Mouse (Mus musculus): Measurements from ENCODE around the gene Olfr285.

Olfr285 gene

DNA sequence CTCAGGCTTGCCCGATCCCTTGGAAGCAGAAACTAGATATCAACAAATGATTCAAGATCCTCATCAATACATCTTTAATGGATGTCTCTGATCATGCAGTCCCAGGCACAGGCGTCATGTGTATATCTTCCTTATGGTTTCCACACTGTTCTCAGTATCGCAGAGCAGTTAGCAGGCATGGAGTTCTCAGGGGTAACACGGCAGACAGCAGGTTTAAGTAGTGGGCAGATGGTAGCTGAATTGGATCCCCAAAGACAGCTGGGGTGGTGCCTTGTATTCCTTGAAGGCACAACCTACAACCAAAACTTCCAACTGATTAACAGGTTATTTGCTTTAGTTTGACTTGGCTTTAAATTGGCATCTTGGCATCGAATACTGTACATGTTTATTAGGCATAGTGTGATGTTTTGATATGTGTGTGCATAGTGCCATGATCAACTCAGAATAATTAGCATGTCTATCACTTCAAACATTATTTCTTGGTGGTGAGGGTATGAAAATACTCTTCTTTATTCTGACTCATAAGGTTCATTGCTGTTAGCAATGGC, at the start of gene Olfr285:
Gene Olfr285, minus strand, starts transcription at position 177 of the 548 bp plus-strand sequence.
- DNase-seq = no peak

DNA sequence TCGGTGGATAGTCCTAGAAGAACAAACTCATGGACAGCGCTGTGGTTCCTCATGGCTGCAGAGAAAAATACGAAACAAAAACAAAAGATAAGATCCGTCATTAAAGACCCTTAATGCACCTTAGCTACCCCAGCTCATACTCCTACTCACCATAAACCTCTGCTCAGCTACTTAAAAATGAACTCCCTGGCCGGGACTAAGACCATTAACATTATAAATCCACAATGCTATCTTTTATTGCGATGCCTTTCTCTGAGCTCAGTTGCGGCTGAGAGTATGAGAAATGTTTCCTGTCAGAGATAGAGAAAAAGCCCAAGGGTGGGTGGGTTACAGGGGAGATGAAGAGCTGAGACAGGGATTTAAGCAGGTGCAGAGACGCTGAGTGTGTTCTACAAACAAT, 23.7 kb upstream of the Olfr285 start, which contains the start of gene Olfr284:
Gene Olfr284, minus strand, starts transcription at position 101 of the 400 bp plus-strand sequence.
- DNase-seq = no peak

DNA sequence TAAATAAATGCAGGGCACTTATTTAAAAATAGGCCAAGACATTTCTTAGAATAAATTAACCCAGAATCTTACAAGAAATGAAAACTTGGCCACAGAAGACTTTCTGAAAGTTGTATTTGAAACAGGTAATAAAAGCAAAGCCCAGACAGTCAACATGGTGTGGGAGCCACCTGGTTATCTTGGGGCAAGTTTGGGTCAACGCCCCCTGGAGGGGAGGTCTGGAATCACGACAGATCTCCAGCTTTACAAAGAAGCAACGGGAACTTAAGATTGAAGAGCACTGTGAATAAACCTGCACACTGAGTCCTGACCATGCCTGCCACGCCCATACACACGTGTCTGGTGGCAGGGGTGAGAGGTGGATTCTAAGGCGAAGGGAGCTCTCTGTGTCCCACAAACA, 1.4 kb downstream of the Olfr285 start:
- DNase-seq = no peak

DNA sequence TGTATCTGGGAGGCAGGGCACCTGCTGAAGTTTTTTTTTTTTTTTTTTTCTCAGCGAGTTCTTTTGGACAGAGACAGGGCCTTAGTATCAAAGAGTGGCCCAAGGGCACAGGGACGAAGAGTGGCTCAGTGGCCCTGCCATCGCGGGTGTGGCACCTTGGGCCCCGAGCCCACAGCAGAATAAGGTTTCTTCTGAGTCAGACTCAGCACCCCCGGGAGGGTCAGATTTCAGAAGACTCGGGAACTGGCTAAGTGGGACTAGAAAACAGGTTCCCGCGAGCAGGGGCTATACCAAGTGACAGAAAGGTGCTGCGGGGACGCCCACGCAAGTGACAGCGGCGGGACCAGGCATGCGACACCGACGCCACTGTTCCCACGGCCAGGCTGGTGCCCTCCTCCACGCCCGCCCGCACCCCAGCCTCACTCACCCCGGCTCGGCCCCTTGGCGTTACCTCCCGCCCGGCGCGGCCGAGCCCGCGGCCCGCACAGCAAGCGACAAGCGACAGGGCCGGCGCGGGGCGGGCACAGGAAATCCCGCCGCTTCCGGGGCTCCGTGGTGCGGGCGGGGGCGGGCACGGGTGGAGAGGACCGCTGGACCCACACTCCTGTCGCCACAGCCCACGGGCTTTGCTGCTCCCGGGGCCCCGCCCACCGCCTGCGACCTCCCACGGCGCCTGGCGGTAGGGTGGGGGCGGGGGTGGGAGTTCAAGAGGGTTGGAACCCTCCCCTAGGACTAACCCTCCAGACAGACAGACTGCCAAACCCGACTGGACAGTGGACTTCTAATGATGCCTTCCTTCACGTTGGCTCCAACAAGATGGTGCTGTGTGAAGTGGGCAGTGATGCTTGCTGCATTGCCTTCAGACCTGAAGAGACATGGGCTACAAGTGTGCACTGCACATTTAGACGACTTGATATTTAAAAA, 21.3 kb downstream of the Olfr285 start, which contains the start of gene Zfp641:
Gene Zfp641, minus strand, starts transcription at position 534 of the 924 bp plus-strand sequence.
- DNase-seq = peak; percentile 60

DNA sequence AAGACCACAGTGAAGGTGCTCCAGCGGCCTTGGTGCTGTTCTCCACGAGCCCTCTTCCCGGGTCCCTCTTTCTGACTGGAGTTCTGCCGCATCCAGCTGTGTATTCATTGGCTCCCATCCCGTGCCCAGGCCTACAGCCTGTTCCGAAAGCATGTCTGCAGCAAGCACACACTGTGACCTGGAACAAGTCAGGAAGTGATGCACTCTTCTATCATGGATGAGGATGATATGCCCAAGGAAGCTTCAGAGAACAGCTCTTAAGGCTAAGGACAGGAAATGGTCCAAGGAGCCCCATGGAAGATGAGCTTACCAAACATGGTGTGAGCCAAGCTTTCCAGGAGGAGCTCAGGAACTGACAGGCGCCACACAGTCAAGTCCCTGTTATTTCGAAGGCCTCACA, 23.5 kb downstream of the Olfr285 start:
- no peak for DNase-seq

DNA sequence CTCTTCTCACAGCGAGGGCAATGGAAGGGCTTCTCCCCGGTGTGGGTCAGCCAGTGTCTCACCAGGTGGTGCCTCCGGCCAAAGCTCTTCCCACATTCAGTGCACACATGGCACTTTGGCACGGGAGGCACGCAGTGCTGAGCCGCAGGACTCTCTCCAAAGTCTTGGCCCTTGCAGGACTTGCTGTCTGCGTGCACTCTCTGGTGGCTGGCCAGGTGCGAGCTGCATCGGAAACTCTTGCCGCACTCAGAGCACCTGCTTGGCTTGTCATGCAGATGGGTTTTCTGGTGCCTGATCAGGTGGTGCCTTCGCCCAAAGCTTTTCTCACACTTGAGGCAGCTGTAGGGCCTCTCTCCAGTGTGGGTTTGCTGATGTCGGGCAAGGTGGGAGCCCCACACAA, 28.6 kb downstream of the Olfr285 start:
- no peak for DNase-seq

DNA sequence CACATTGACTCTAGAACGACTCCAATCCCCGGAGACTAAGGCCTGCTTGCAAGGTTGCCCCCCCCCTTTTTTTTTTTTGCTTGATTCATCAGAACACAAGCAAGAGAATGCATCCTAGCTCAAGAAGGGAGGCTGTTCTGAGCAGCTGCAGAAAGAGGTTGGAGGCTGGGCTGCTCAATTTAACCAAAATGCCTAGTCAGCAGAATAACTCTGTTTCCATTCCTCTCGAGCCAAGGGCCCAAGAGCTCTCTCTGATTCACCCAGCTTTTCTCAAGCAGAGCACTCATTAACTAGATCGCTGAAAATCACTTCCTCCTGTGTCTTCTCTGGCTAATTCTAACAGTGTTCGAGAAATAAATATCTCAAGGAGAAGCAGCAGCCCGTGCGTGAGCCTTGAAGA, 30.7 kb downstream of the Olfr285 start:
- DNase-seq = no peak

Measured in embryo, embryonic 11 days (tissue).